Mouse (Mus musculus) regulatory T cell (primary cell): ENCODE measurements around the gene Gpr152.

Experiments
- in situ Hi-C: fragments of 300-600 bp; cut with MboI, MseI; formaldehyde crosslinking; loops from one replicate; pipeline ENCODE4 v1.15.1; 2025; ENCODE audit warnings: high pct_unique_total_duplicates

Gene Gpr152

GRCm38 (mm10) chr19:4169378-4169784 is 29.8 kb downstream of the Gpr152 start:
- in situ Hi-C loops: no loop called here

- in situ Hi-C loops: loop anchor here (10.0 kb wide), 1 partner anchor 55 kb away; no protein-coding TSS in a partner anchor
Observed at GRCm38 (mm10) chr19:4169810-4170209, 30.2 kb downstream of the Gpr152 start.

- in situ Hi-C loops: loop anchor here (10.0 kb wide), 1 partner anchor 56 kb away; no protein-coding TSS in a partner anchor
Observed at GRCm38 (mm10) chr19:4170723-4171392, 31.3 kb downstream of the Gpr152 start.

GRCm38 (mm10) chr19:4171393-4172290 is 32.1 kb downstream of the Gpr152 start:
- in situ Hi-C loops: loop anchor here (10.0 kb wide), 1 partner anchor 57 kb away; no protein-coding TSS in a partner anchor

GRCm38 (mm10) chr19:4172925-4173324 is 33.3 kb downstream of the Gpr152 start:
- in situ Hi-C loops: loop anchor here (10.0 kb wide), 1 partner anchor 58 kb away; no protein-coding TSS in a partner anchor

GRCm38 (mm10) chr19:4175368-4175947 is 35.9 kb downstream of the Gpr152 start, which contains the start of gene Carns1:
TSS of gene Carns1 (minus strand) at chr19:4175479.
- in situ Hi-C loops: loop anchor here (10.0 kb wide), 1 partner anchor 61 kb away; no protein-coding TSS in a partner anchor

- in situ Hi-C loops: no loop called here
Observed at GRCm38 (mm10) chr19:4180411-4180810, 40.8 kb downstream of the Gpr152 start.

GRCm38 (mm10) chr19:4181892-4182291 is 42.3 kb downstream of the Gpr152 start:
- in situ Hi-C loops: no loop called here

- in situ Hi-C loops: no loop called here
Observed at GRCm38 (mm10) chr19:4183689-4184088, 44.1 kb downstream of the Gpr152 start.

- in situ Hi-C loops: no loop called here
Observed at GRCm38 (mm10) chr19:4184976-4185975, 45.7 kb downstream of the Gpr152 start.

- in situ Hi-C loops: no loop called here
Observed at GRCm38 (mm10) chr19:4187303-4187702, 47.7 kb downstream of the Gpr152 start.

GRCm38 (mm10) chr19:4189051-4189620 is 49.5 kb downstream of the Gpr152 start:
- in situ Hi-C loops: no loop called here

GRCm38 (mm10) chr19:4190831-4191334 is 51.3 kb downstream of the Gpr152 start, which contains the start of gene Tbc1d10c:
TSS of gene Tbc1d10c (minus strand) at chr19:4191284.
- in situ Hi-C loops: loop anchor here (5.0 to 10.0 kb wide), 2 partner anchors 74 to 1604 kb away; no protein-coding TSS in a partner anchor

- in situ Hi-C loops: loop anchor here (5.0 to 10.0 kb wide), 2 partner anchors 74 to 1603 kb away; no protein-coding TSS in a partner anchor
Observed at GRCm38 (mm10) chr19:4191528-4192250, 52.1 kb downstream of the Gpr152 start, which contains the start of gene Ppp1ca. TSS of gene Ppp1ca (plus strand) at chr19:4192065.

GRCm38 (mm10) chr19:4192251-4192985 is 52.8 kb downstream of the Gpr152 start:
- in situ Hi-C loops: loop anchor here (5.0 to 10.0 kb wide), 2 partner anchors 75 to 1602 kb away; no protein-coding TSS in a partner anchor

GRCm38 (mm10) chr19:4193129-4193528 is 53.5 kb downstream of the Gpr152 start:
- in situ Hi-C loops: loop anchor here (5.0 to 10.0 kb wide), 2 partner anchors 76 to 1602 kb away; no protein-coding TSS in a partner anchor

- in situ Hi-C loops: loop anchor here (5.0 to 10.0 kb wide), 2 partner anchors 77 to 1601 kb away; no protein-coding TSS in a partner anchor
Observed at GRCm38 (mm10) chr19:4194021-4194724, 54.6 kb downstream of the Gpr152 start.
